Mouse (Mus musculus) spleen, adult 18-20 months (tissue): ENCODE measurements around the gene Ulk4.

Source experiments
- DNase-seq, 2 experiments: peaks; one replicate each; pipeline ENCODE4 v3.0.0; 2022; ENCODE audit warnings: mixed read lengths in 2 of 2

Gene Ulk4

DNA sequence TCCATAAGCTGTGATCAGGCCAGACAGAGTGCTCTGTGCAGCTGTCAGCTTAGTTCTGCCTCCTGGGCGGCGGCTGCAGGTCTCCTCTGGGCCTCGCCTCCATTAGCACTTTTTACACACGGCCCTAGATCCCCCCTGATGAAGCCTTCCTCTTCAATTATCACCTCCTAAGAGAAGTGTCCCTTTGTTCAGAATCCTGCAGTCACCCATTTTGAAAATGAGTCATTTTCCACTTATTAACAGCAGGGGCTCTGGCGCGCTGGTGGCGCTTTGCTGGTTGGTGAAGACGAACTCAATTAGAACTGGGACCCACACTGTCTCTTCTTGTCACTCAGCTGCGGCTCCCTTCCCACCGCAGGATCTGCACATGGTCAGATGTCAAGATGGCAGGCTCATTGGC is 177.5 kb downstream of the Ulk4 start:
- no peak for DNase-seq

- DNase-seq, result no peak
Observed at GRCm38 (mm10) chr9:121093760-121094159, 183.2 kb downstream of the Ulk4 start.

DNA sequence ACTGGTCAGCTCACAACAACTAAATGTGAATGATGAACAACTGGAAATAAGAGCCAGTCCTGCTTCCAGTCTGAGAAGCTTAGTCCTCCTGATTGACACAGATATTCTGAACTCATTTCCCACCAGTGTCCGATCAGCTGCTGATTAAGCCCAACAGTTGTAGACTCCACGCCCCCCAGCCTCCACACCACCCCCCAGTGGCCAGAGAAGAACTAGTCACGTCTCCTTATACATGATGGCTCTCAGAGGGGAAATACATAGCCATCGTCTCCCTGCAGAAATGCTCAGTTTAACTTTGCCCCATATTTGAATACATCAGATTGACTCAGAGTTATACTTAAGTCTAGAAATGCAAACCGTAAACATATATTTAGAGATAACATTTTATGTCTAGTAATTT is 184.4 kb downstream of the Ulk4 start:
- no peak for DNase-seq

DNA sequence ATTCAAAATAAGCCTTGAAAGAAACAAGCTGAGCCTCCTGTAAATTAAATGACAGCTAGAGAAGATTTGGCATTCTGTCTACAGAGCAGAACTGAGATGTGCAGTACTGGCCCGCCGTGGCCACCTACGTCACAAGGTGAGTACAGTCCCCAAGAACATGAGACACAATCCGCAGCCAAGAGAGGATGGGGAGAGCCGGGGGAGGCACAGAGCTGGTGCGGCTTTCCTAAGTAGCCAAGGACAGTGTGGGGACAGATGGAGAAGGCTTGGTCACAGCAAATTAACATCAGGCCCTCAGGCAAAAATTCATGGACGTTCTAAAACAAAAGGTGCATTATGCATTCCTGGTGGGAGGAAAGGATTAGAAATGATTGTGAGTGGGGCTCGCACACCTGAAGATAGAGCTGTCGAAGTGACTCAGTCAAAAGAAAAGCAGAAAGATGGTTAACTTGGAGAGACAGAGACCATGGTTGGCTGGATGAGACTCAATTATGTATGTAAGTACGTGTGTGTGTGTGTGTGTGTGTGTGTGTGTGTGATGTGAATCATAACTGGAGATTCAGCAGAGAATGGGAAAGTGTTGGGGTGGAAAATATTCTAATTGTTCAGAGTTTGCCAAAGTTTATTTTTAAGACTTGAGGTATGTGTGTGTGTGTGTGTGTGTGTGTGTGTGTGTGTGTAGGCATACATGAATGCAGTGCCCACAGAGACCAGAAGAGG is 185.8 kb downstream of the Ulk4 start:
- no peak for DNase-seq

- DNase-seq, result no peak
Observed at GRCm38 (mm10) chr9:121087661-121088060, 189.3 kb downstream of the Ulk4 start.

- no peak for DNase-seq
Observed at GRCm38 (mm10) chr9:121084191-121084590, 192.8 kb downstream of the Ulk4 start.

DNA sequence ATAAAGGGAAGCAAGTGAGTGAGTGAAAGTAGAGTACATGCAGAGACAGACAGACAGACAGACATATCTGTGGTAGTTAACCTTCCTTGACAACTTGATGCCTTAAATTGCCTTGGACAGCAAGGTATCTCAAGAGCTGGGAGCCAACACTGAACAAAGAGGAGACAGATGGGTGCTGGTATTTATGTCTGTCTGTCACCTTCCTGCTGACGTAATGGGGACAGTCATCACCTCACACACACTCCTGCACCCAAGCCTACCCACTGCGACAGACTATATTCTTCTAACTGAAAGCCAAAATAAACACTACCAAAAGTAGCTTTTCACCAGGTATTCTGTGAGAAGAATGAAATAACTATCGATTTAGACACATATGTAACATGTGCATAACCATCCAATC is 196.2 kb downstream of the Ulk4 start:
- no peak for DNase-seq

GRCm38 (mm10) chr9:121080413-121080812 is 196.6 kb downstream of the Ulk4 start:
- DNase-seq, result no peak

DNA sequence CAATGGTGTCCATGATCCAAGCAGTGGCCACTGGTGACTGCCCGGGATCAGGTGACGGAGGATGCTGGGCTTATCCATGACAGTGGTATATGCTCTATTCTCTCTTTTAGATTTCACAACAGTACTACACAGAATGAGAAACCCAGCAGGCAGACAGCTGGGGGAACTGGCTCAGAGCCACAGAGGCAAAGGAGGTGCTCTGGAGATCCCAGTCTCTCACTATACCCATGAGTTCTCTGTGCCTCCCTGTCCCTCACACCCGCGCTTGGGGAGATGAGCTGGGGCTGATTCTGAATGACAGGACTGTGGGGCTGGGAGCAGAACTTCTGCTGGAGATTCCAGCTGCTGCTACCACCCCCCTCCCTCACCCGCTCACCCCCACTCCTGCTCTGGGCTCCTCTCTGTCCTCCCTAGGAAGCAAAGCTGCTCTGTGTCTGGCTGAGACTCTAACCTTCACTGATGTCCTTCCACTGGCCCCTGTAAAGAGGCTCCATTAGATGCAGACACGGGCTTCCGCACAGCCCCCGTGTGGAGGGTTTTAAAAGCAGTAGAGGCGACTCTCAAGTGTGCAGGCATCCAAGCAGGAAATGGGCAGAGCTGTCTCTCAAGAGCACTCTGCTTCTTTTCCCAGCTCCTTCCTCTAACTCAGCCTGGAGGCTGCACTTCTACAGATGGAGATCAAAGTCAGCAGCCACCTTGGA is 197.5 kb downstream of the Ulk4 start:
- no peak for DNase-seq

DNA sequence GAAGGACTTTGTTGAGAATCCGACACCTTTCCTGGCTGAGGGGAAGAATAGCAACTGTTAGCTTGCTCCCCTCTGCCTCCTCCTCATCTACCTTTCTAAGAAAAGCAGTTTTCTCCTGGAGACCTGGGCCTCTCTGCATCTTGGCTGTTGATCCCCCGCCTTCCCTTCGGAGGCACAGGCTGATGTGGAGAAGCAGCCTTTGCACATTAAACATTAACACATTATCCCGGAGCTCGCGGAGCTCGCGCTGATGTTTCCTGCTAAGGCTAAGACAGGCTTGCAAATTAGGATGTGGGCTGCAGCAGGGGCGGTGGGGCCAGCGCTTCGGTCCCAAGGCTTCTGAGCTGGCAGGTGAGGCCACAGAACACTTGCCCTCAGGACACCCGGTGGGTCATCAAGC is 200.7 kb downstream of the Ulk4 start:
- DNase-seq, result no peak

DNA sequence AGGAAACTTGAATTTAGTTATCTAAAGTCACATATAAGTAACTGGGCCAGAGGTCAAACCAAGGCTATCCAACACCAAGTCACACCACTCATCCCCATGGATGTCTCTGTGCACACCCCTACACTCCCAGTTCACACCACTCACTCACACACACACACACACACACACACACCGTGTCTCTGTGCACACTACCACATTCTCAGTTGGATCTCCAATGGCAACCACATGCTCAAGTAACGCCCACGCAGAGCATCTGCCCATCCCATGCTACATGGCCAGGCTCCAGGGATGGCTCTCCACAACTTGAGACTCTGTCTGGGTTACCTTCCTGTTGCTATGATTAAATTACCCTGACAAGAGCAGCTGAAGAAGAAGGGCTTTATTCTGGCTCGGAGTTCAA is 201.8 kb downstream of the Ulk4 start:
- no peak for DNase-seq

- DNase-seq, result no peak
Observed at GRCm38 (mm10) chr9:121074726-121075125, 202.3 kb downstream of the Ulk4 start.

DNA sequence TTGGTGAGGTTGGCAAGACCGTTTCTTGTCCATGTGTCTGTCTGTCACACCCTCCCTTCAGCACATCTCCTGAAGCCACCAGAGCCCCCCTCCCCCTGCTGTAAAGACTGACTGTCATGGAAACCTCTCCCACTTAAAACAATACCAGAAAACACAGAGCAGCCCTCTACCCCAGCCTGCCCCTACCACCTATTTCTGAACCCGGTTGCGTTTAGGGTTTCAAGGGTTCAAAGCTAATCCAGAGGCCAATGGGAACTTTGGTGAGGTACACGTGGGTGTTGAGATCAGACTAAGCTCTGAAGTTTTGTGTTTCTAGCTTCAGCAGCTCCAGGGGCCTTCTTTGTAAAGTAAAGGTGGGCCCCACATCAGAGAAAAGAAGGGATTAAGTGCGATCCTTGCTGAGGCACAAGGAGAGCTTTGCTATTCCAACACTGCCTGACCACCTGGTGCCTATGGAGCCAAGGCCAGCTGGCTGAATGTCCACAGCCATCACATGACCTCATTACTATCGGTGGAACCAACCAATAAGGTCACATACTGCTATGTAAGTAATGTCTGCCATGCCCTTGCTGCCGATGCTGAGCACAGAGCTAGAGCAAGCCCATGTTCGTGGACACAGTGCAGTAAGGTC is 204.8 kb downstream of the Ulk4 start:
- DNase-seq, result no peak

GRCm38 (mm10) chr9:121071461-121072126 is 205.4 kb downstream of the Ulk4 start:
- no peak for DNase-seq

DNA sequence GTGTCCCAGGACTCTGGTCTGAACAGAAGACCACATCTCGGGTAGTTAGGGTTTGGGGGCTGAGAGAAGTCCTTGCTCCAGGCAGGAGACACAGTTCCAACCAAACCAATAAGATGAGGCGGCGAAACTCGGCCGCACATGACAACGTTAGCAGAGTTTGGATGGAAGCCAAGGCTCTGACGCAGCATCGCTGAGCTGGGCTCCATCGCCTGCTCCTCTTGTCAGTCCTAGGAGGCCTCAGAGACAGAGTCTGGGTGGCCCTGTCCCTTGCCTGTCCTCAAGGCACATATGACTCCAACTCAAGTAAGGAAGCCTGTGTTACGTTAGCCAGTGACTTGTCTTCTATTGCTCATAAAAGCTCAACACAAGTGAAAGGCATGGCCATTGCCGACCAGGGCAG is 205.9 kb downstream of the Ulk4 start:
- DNase-seq, result no peak

- DNase-seq, result no peak
Observed at GRCm38 (mm10) chr9:121068115-121068514, 208.9 kb downstream of the Ulk4 start.

- DNase-seq, result no peak
Observed at GRCm38 (mm10) chr9:121067043-121067442, 210.0 kb downstream of the Ulk4 start.

- DNase-seq, result no peak
Observed at GRCm38 (mm10) chr9:121065383-121065978, 211.5 kb downstream of the Ulk4 start.

GRCm38 (mm10) chr9:121064606-121065355 is 212.2 kb downstream of the Ulk4 start:
- no peak for DNase-seq

DNA sequence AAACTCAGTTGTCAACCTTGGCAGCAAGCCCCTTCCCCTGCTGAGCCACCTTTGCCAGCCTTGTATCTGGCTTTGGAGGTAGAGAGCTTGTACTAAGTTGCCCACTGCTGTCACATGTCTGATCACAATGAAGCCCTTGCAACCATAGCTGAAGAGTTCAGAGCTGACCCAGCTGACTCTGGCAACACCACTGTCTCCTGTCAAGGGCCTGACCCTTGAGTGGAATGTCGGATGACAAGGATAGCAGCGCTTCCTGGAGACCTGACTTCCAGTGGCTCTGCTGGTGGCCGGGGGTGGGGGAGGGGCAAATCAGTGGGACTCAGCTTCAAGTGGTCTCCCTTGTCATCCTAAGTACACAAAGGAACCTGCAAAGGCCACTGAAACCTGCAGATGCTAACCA is 214.3 kb downstream of the Ulk4 start:
- DNase-seq, result no peak

DNA sequence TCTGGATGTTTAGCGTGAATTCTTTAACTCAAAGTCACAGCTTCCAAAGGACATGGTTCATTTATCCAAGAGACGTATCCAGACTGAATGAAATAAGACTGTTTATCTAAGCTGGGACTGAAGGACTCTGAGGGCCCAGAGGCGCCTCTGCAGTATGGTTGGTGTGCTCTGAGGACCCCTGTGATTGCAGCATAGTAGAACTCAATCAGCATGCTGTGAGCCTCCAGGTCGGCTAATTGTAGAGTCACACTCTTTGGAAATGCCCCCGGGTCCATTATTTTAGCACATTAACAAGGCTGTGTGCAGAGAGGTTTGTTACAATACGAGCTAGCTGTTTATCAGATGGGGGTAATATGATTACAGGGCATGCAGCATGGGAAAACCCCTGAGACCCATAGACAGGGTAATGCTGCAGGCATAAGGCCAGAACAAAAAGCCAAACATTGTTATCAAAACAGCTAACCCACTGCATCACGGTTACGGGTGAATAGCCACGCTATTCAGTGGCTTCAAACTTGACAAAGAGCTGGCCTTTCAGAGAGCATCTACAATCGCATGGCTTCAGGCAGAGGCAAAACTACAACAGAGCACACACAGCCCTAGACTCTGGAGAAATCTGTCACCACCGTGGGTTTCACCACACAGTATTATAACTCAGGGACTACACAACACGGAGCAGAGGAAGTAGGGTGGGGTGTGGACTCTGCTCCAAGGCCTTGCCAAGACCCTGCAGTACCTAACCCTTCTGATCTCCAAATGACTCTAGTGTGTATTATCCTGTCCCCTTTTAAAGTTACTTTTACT is 215.0 kb downstream of the Ulk4 start:
- no peak for DNase-seq

DNA sequence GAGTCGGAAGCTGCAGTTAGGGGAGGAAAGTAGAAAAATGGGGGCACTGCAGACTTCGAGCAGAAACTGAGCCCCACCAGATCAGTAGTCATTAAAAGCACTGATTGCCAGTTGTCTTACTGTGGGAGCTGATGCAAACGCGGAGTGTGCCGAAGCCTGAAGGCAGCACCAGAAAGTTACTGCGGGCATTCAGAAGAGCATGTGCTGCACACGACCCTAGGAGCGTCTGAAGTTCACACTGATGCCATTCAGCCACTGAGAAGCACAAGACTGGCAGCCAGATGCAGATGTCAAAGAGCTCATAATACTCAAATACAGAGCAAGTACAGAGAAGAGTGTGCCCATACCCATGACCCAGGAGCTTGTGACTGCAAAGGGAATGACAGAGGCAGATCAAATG is 216.7 kb downstream of the Ulk4 start:
- no peak for DNase-seq
